Mouse (Mus musculus): ENCODE measurements around the gene Nle1. TPM values are rescaled to one million over a fixed set of nuclear protein-coding genes. Genes with fewer than 3 reads are reported as not detected.

The Nle1 gene
- polyA plus RNA-seq, 1 experiment from 2014 or later = 22.2 TPM

DNA sequence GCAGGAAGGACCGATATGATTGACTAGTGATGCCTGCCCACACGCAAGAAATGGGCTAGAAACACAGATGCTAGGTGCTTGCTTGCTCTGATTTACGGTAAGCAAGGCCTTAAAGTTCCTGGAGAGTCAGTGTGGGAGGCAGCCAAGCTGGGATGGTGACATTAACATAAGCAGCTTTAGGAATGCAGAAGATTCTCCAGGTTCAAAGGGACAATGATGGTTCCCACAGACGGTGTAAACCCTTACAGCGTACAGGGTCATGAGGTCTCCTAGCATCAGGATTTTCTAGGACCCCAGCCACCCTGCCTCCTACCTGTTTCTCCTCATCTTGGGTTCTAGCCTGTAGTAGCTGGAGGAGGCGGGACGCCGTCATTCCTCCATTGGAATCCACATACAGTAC is 25.0 kb downstream of the Nle1 start:
- H3K4me2 ChIP-seq (ENCODE audit: low read depth, low read length) = no peak overlapping the region
- H3K9ac ChIP-seq (ENCODE audit: low read length) = no peak overlapping the region
- H3K4me3 ChIP-seq (ENCODE audit: low read length) = no peak overlapping the region
- no peaks in the 10 kb centered on the region for H3K9me3 ChIP-seq (replicated peaks; ENCODE audit: control insufficient read depth, low read length)
- peaks cover under 1% of the 10 kb centered on the region for H3K4me1 ChIP-seq (ENCODE audit: control insufficient read depth, insufficient read depth, low read length)
- ATAC-seq (replicated peaks; ENCODE audit: extremely low read depth, insufficient read depth, low FRiP score) = no peak
- H3K36me3 ChIP-seq (ENCODE audit: control insufficient read depth, insufficient read depth) = peaks cover 6% of the 10 kb centered on the region; the same call in 1 of the 2 replicates
- 73% methylated on average over 8 of the region's 8 CpGs for WGBS
- H3K27ac ChIP-seq (ENCODE audit: low read length) = no peak overlapping the region
- H3K27me3 ChIP-seq (ENCODE audit: control insufficient read depth, insufficient read depth, low read length) = no peaks in the 10 kb centered on the region

- H3K27ac ChIP-seq (ENCODE audit: low read length) = no peak overlapping the region
- no peak overlapping the region for H3K4me2 ChIP-seq (ENCODE audit: low read depth, low read length)
- H3K9me3 ChIP-seq (replicated peaks; ENCODE audit: control insufficient read depth, low read length) = no peaks in the 10 kb centered on the region
- H3K4me1 ChIP-seq (ENCODE audit: control insufficient read depth, insufficient read depth, low read length) = peaks cover 4% of the 10 kb centered on the region; the same call in 1 of the 2 replicates
- ATAC-seq (replicated peaks; ENCODE audit: extremely low read depth, insufficient read depth, low FRiP score) = no peak
- no peak overlapping the region for H3K9ac ChIP-seq (ENCODE audit: low read length)
- no peaks in the 10 kb centered on the region for H3K27me3 ChIP-seq (ENCODE audit: control insufficient read depth, insufficient read depth, low read length)
- no peak overlapping the region for H3K4me3 ChIP-seq (ENCODE audit: low read length)
- 78% methylated on average over 7 of the region's 7 CpGs for WGBS
- H3K36me3 ChIP-seq (ENCODE audit: control insufficient read depth, insufficient read depth) = peaks cover 6% of the 10 kb centered on the region; the same call in 1 of the 2 replicates
Observed at GRCm38 (mm10) chr11:82877726-82878344, 30.4 kb downstream of the Nle1 start.

GRCm38 (mm10) chr11:82875631-82876030 is 32.6 kb downstream of the Nle1 start:
- Histone ChIP-seq H3K4me2 (ENCODE audit: low read depth, low read length) (no peak overlapping the region), H3K27me3 (ENCODE audit: control insufficient read depth, insufficient read depth, low read length) (no peaks in the 10 kb centered on the region), H3K4me3 (ENCODE audit: low read length) (no peak overlapping the region), H3K4me1 (ENCODE audit: control insufficient read depth, insufficient read depth, low read length) (peaks cover 4% of the 10 kb centered on the region; the same call in 1 of the 2 replicates), H3K36me3 (ENCODE audit: control insufficient read depth, insufficient read depth) (0 out of 2 replicates have a peak, but pooled peaks cover 3% of the 10 kb centered on the region), H3K9ac (ENCODE audit: low read length) (no peak overlapping the region), H3K27ac (ENCODE audit: low read length) (no peak overlapping the region), H3K9me3 (replicated peaks; ENCODE audit: control insufficient read depth, low read length) (no peaks in the 10 kb centered on the region)
- no peak for ATAC-seq (replicated peaks; ENCODE audit: extremely low read depth, insufficient read depth, low FRiP score)
- 92% methylated on average over 5 of the region's 5 CpGs for WGBS

DNA sequence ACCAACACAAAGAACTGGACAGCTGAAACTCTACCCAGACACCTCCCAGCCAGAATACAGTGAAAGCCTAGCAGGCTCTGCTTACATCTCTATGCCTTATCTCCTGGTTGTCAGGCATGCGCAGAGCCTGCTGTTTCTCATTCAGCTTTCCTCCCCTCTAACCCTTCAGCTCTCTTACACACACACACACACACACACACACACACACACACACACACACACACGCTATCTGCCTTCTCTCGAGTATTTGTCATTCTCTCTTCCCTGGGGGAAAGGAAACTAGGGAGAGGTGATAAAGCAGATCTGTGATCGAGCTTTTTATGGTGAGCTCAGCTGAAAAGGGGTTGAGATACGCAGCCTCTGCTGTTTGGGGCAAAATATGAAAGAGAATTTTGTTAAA is 33.3 kb downstream of the Nle1 start:
- Histone ChIP-seq H3K4me1 (ENCODE audit: control insufficient read depth, insufficient read depth, low read length) (peaks cover 9% of the 10 kb centered on the region), H3K27ac (ENCODE audit: low read length) (no peak overlapping the region), H3K9me3 (replicated peaks; ENCODE audit: control insufficient read depth, low read length) (no peaks in the 10 kb centered on the region), H3K9ac (ENCODE audit: low read length) (no peak overlapping the region), H3K4me2 (ENCODE audit: low read depth, low read length) (no peak overlapping the region), H3K27me3 (ENCODE audit: control insufficient read depth, insufficient read depth, low read length) (no peaks in the 10 kb centered on the region), H3K4me3 (ENCODE audit: low read length) (no peak overlapping the region), H3K36me3 (ENCODE audit: control insufficient read depth, insufficient read depth) (0 out of 2 replicates have a peak, but pooled peaks cover 1% of the 10 kb centered on the region)
- ATAC-seq (replicated peaks; ENCODE audit: extremely low read depth, insufficient read depth, low FRiP score) = no peak
- 21% methylated on average over 5 of the region's 5 CpGs for WGBS

DNA sequence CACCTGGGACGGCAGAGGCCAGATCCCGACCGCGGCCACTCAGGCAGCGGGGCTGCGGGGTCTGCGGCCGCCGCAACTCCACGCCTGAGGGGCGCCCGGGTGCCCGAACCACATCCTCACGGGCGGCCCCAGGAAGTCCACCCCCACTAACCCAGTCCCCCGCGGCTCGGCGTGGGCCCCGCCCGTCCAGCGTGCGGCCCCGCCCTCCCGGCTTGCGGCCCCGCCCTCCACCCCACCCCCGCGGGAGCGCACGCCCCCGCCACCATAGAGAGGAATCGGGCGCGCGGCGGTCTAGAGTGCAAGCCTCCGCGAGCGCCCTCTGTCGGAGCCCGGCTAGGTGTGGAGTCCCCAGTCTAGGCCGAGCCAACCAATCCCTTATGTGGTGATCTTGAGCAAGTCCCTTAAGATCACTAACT is 37.2 kb downstream of the Nle1 start, which contains the start of gene Rffl:
Gene Rffl, minus strand, starts transcription at position 180 of the 416 bp plus-strand sequence.
- ATAC-seq (replicated peaks; ENCODE audit: extremely low read depth, insufficient read depth, low FRiP score) = peak; percentile 92
- Histone ChIP-seq H3K4me3 (ENCODE audit: low read length) (peak within 1 kb of the TSS; percentile 94), H3K9ac (ENCODE audit: low read length) (peak within 1 kb of the TSS; percentile 80), H3K27me3 (ENCODE audit: control insufficient read depth, insufficient read depth, low read length) (no peaks in the 10 kb centered on the region), H3K4me1 (ENCODE audit: control insufficient read depth, insufficient read depth, low read length) (peaks cover 9% of the 10 kb centered on the region), H3K9me3 (replicated peaks; ENCODE audit: control insufficient read depth, low read length) (no peaks in the 10 kb centered on the region), H3K36me3 (ENCODE audit: control insufficient read depth, insufficient read depth) (no peaks in the 10 kb centered on the region), H3K27ac (ENCODE audit: low read length) (peak within 1 kb of the TSS; percentile 65), H3K4me2 (ENCODE audit: low read depth, low read length) (peak within 1 kb of the TSS; percentile 76)
- WGBS = 1% methylated on average over 43 of the region's 43 CpGs

GRCm38 (mm10) chr11:82870173-82871030 is 37.8 kb downstream of the Nle1 start:
- peak overlapping the region; percentile 80 for H3K9ac ChIP-seq (ENCODE audit: low read length)
- peak overlapping the region; percentile 76 for H3K4me2 ChIP-seq (ENCODE audit: low read depth, low read length)
- peak; percentile 21 for ATAC-seq (replicated peaks; ENCODE audit: extremely low read depth, insufficient read depth, low FRiP score)
- H3K4me3 ChIP-seq (ENCODE audit: low read length) = peak overlapping the region; percentile 94
- no peaks in the 10 kb centered on the region for H3K9me3 ChIP-seq (replicated peaks; ENCODE audit: control insufficient read depth, low read length)
- peaks cover 9% of the 10 kb centered on the region for H3K4me1 ChIP-seq (ENCODE audit: control insufficient read depth, insufficient read depth, low read length)
- no peaks in the 10 kb centered on the region for H3K27me3 ChIP-seq (ENCODE audit: control insufficient read depth, insufficient read depth, low read length)
- no peaks in the 10 kb centered on the region for H3K36me3 ChIP-seq (ENCODE audit: control insufficient read depth, insufficient read depth)
- 3% methylated on average over 36 of the region's 36 CpGs for WGBS
- H3K27ac ChIP-seq (ENCODE audit: low read length) = peak overlapping the region; percentile 65

DNA sequence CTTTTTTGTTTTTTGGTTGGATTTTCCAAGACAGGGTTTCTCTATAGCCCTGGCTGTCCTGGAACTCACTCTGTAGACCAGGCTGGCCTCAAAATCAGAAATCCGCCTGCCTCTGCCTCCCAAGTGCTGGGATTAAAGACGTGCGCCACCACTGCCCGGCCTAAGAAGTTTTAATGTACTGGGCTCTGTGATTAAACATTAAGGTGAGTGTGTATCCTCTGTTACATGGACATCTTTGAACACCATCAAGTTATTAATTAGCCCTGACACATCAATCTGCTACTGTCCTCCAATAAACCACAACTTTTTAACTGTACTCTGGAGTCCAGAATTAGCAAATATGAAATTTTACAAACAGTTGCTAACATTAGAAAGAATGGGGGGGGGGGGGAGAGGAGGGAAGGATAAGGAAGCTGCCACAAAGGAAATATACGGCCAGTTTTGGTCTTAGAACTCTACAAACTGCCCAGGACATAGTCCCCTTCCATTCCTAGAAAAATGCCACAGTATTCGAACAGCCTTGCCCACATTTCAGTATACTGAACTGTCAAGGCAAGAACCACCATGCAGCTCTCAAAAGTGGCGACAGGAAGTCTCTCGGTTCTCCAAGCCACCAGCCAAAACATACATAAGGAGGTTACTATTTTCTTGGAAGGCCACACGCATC is 38.6 kb downstream of the Nle1 start:
- ATAC-seq (replicated peaks; ENCODE audit: extremely low read depth, insufficient read depth, low FRiP score) = no peak
- Histone ChIP-seq H3K27ac (ENCODE audit: low read length) (peak overlapping the region; percentile 65), H3K4me3 (ENCODE audit: low read length) (peak overlapping the region; percentile 94), H3K36me3 (ENCODE audit: control insufficient read depth, insufficient read depth) (no peaks in the 10 kb centered on the region), H3K9ac (ENCODE audit: low read length) (peak overlapping the region; percentile 80), H3K4me1 (ENCODE audit: control insufficient read depth, insufficient read depth, low read length) (peaks cover 5% of the 10 kb centered on the region), H3K9me3 (replicated peaks; ENCODE audit: control insufficient read depth, low read length) (no peaks in the 10 kb centered on the region), H3K4me2 (ENCODE audit: low read depth, low read length) (peak overlapping the region; percentile 76), H3K27me3 (ENCODE audit: control insufficient read depth, insufficient read depth, low read length) (no peaks in the 10 kb centered on the region)
- WGBS = 63% methylated on average over 9 of the region's 9 CpGs

DNA sequence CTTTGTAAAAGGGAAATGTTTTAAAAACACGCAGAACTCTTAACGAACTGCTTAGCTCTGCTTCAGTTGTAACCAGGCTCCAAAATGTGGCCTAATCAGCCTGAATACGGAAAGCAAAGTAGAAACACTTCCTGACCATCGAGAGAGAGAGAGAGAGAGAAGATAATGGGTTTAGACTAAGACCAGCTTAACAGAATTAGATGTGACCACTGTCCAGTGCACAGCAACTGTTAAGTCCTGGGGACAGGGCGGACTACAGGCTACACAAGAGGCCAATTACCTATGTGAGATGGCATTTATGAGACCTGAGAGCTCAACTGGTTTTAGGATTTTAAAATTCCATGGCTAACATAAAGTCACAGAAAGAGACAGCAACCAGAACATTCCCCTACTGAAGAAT is 40.3 kb downstream of the Nle1 start:
- Histone ChIP-seq H3K9ac (ENCODE audit: low read length) (no peak overlapping the region), H3K27ac (ENCODE audit: low read length) (no peak overlapping the region), H3K4me1 (ENCODE audit: control insufficient read depth, insufficient read depth, low read length) (peaks cover 8% of the 10 kb centered on the region), H3K36me3 (ENCODE audit: control insufficient read depth, insufficient read depth) (no peaks in the 10 kb centered on the region), H3K4me3 (ENCODE audit: low read length) (no peak overlapping the region), H3K9me3 (replicated peaks; ENCODE audit: control insufficient read depth, low read length) (no peaks in the 10 kb centered on the region), H3K4me2 (ENCODE audit: low read depth, low read length) (no peak overlapping the region), H3K27me3 (ENCODE audit: control insufficient read depth, insufficient read depth, low read length) (no peaks in the 10 kb centered on the region)
- WGBS = 65% methylated on average over 5 of the region's 5 CpGs
- ATAC-seq (replicated peaks; ENCODE audit: extremely low read depth, insufficient read depth, low FRiP score) = no peak
